Mouse (Mus musculus) olfactory bulb, adult 2 months (tissue): ENCODE data around the gene Arhgap29.

Experiments used
- CTCF ChIP-seq: fragments of 200-500 bp; IDR thresholded peaks from 2 replicates; pipeline ENCODE4 v1.5.1; 2012; ENCODE audit warnings: low read depth, mild to moderate bottlenecking, low read length, moderate library complexity; ENCODE audit not compliant: insufficient read depth
- POLR2A ChIP-seq: fragments of 200-500 bp; IDR thresholded peaks from 2 replicates; pipeline ENCODE4 v1.6.1; 2012; ENCODE audit warnings: mild to moderate bottlenecking, low read depth, low read length, moderate library complexity; ENCODE audit not compliant: insufficient read depth

DNA sequence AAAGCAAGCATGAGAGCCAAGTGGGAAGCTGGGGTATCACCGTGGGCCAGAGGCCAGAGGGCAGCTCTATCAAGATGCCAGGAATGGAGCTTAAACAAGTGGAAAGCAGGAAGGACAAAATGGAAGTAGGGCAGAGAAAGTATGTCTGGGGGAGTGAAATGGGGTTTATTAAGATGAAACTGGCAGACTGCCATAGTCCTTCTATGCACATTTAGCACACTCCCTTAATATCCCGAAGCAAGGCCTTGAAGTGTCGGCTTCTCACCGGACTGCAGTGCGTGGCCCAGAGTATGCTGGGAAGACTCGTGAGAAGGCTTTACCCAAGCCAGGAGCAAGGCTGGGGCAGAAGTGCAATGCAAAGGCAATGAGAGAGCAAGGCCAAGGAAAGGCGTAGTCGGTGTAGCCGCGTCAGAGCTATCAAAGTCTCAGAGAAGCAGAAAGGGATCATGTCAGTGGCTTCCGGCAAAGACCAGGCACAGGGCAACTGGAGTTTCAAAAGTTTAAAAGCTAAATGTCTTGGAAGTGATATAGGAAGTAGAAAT, 11.1 kb upstream of the Arhgap29 start:
- TF ChIP-seq CTCF (no peak), POLR2A (no peak)
